Mouse (Mus musculus) liver, adult 2 months (tissue): ENCODE measurements around the gene Vsig2.

Experiments
- CTCF ChIP-seq: fragments of 200-500 bp; IDR thresholded peaks from 2 replicates; pipeline ENCODE4 v1.5.1; 2011; ENCODE audit warnings: low read depth, low read length, control low read depth
- POLR2A ChIP-seq: fragments of 200-500 bp; IDR thresholded peaks from 2 replicates; pipeline ENCODE4 v1.6.1; 2011; ENCODE audit warnings: low read length, control low read depth; ENCODE audit not compliant: insufficient read depth; ENCODE audit errors: extremely low read depth

DNA sequence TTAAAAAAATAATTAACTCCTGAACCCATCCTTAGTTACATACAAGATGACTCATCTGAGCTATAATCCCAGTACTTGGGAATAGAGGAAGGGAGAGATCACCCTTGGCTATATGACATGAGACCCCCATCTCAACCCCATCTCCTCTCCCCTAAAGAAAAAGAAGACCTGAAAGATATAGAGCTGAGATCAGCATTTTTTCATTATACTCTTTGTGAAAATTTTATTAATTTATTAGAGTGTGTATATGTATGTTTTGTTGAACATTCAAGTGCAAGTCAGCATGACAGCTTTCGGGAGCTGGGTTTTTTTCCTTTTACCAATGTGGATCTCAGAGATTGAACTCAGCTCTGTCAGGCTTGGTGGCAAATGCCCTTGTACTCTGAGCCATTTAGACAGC lies 37.9 kb upstream of the Vsig2 start:
- no peak for TF ChIP-seq POLR2A
- no peak for TF ChIP-seq CTCF
